Mouse (Mus musculus) layer of hippocampus, adult 9-11 months (tissue): ENCODE measurements at regions not wholly inside any gene's neighbourhood (a gene's known extent, or its start where the extent isn't known, plus 50 kb on each side); places are given as distances from the start of the nearest gene placed in this dataset.

ENCODE experiments used
- DNase-seq: peaks from one replicate; pipeline ENCODE4 v3.0.0; 2022

DNA sequence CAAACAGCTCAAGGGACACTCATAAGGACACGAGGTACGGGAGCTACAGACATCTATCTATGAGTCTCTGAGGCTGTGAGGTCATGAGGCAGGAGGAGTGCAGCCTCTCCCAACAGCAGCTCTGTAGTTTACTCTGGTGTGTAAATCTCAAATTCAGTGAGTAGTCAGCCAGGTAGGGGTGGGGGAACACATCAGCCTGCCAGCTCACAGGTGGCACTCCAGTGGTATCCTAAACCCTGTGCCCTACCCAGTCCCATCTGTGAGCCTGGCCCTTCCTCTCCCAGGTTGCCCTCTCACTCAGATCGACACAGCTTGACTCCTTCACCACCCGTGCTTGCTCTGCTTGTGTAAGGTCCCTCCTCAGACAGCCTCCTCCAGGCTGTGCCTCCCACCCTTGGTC is 202.2 kb downstream of the Sipa1l2 start:
- DNase-seq, result no peak

DNA sequence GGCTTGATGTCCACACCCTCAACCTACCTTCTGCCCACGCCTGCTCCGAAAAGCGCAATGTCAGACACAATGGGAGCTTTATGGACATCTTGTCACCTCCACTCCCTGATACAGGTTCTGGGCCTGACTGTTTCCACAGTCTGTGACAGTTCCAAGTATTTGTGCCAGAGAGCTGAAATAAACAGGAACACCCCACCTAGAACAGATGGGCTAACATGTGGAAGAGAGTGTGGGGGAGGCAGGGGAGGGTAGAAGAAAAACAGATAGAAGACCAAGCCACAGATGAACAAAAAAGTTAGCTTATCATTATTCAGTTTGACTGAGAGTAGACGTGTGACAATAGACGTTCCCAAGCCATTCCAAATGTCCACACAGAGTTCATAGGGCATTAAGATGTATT is 204.6 kb downstream of the Sipa1l2 start:
- DNase-seq, result peak; percentile 84

- DNase-seq, result no peak
Observed at GRCm38 (mm10) chr8:125359456-125359855, 210.2 kb downstream of the Sipa1l2 start.

DNA sequence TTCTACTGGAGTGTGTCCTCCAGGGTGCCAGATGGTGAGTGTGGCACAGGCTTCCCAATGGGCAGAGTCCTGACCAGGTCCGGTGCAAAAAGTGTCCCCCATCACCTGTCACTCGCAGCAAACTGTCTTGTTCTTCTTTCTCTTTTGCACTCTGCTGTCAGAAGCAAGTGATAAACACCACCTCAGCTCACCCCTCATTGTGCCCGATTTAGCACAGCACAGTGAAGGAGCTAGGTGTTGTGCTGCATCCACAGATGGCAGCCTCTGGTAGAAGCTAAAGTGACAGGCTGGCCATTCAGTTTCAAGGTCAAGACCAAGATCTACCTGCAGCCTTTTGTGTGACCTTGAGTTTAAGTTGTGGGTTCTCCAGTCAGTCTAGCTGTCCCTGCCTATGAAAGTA is 211.8 kb downstream of the Sipa1l2 start:
- DNase-seq, result no peak

DNA sequence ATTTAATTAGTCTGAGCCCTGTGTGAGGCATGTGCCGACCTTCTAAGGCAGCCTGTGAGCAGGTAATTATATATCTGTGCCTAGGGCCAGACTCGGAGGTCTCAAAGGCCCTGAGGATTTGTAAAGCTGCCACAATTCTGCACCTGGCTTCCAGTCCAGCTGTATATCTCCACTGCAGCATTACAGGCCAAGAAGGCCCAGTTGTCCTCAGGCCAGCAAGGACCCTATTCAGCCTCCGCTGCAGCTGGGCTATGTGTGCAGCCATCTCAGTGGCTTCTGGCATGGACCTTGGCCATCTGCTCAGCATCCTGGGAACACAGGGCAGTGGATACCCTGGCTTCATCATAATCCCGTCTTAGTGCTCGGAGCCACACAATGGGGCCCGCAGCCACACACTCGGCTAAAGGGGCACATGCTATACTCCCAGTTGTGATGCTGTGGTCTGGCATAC is 214.5 kb downstream of the Sipa1l2 start:
- no peak for DNase-seq

DNA sequence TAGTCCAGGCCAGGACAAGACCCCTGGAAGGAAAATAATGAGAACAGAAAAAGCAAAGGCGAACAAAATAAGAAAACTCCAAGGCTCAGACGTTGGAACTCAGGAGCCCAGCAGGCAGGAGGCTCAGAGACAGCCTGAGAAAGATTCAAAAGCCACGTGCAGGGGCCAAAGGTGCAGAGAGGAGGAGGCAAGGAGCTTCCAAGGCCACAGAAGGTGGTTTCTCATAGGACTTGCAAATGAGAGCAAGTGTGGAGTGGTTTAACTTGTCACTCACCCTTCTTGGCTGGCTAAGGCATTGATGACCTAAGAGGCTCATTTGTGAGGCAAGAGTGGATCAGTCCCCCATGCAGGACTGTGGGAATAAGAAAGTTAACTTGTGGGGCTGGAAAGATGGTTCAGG is 217.3 kb downstream of the Sipa1l2 start:
- DNase-seq, result no peak

DNA sequence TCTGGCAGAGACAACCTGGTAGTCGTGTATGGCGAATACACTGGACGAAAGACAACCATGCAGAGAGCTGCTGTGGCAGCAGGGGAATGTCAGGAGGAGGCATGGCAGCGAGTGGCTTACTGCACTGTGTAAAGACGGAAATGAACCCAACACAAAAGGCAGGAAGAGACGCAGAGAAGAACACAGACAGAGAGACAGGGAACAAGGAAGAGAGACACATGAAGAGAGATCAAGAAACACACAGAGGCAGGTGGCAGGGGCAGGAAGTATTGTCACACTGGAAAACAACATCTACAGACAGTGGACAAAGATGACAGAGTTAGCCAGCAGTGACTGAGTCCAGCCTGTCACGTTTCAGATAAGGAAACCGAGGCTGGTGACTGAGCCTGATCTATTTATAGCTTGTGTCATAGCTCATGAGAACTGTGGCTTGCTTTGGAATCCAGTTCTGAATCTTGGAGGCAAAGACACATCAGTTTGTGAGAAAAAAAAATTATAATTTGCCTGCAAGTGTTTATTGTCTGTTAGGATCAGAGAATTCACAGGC is 218.0 kb downstream of the Sipa1l2 start:
- DNase-seq, result no peak

DNA sequence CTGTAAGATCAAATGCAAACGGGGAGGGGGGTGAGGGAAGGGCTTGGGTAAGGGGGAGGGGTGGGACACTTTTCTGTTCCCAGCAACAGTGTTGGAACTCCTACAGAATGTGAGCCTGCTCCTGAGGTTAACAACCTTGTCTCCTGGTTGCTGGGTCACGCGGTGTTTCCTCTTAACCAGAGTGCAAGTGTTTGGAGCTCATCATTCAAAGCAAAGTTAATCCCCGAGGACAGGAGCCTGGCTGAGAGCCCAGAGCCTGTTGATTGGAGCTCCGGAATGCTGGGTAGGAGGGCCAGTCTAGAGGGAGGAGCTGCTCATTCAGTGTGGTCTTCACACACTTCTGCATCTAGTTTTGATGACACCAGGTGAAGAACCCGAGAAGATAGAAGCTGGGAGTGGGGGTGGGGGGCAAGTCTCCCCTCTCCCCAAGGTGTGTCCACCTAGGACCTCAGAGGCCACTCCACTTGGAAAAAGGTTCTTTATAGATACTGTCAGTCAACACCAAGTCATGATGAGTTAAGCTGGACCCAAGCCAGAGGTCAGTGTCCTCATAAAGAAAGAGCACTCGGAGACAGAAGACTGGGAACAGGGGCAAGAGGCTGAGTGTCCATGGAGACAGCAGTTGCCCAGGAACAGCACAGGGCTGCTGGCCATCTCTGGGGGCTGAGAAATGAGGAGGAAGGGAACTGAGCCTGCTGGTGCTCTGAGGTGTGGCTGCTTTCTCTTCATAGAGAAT is 220.2 kb downstream of the Sipa1l2 start:
- DNase-seq, result no peak

GRCm38 (mm10) chr8:125346182-125346581 is 223.4 kb downstream of the Sipa1l2 start:
- no peak for DNase-seq

DNA sequence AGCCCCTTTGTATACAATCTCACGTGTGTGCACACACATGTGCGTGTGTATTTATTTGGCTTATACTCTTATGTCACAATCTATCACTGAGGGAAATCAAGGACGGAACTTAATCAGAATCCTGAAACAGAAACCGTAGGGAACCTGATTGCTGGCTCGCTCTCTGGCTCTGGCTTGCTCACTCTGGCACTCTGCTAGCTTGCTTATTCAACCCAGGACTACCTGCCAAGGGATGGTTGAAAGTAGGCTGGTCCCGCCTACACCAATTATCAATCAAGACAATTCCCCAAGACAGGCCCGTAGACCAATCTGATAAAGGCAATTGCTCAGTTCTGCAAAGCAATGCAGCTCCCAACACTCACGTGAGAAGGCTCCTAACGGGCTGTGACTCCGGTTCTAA is 224.0 kb downstream of the Sipa1l2 start:
- DNase-seq, result peak; percentile 55

GRCm38 (mm10) chr8:125343867-125344266 is 225.7 kb downstream of the Sipa1l2 start:
- DNase-seq, result peak; percentile 34

DNA sequence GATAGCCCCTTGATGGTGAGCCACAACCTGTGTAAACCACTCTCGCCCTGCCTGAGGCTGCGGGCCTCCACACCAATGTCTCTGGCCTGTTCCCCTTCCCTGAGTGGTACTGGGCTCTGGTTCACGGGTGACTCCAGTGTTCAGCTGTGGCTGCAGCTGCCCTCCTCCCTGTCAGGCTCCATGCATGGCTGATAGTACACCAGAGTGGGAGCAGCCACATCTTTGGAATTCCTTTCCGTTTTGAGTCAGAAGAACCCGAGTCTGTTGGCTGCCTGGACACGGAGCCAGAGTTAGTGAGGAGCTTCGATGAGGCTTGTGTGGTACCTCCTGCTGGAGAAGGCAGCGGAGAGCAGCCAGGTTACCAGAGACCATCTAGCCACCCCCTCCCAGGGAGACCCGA is 227.1 kb downstream of the Sipa1l2 start:
- DNase-seq, result no peak

GRCm38 (mm10) chr8:125341606-125342005 is 228.0 kb downstream of the Sipa1l2 start:
- no peak for DNase-seq

- no peak for DNase-seq
Observed at GRCm38 (mm10) chr8:125338222-125338621, 231.4 kb downstream of the Sipa1l2 start.

- DNase-seq, result no peak
Observed at GRCm38 (mm10) chr8:125337444-125338077, 232.0 kb downstream of the Sipa1l2 start.

- no peak for DNase-seq
Observed at GRCm38 (mm10) chr8:125336799-125337198, 232.8 kb downstream of the Sipa1l2 start.

DNA sequence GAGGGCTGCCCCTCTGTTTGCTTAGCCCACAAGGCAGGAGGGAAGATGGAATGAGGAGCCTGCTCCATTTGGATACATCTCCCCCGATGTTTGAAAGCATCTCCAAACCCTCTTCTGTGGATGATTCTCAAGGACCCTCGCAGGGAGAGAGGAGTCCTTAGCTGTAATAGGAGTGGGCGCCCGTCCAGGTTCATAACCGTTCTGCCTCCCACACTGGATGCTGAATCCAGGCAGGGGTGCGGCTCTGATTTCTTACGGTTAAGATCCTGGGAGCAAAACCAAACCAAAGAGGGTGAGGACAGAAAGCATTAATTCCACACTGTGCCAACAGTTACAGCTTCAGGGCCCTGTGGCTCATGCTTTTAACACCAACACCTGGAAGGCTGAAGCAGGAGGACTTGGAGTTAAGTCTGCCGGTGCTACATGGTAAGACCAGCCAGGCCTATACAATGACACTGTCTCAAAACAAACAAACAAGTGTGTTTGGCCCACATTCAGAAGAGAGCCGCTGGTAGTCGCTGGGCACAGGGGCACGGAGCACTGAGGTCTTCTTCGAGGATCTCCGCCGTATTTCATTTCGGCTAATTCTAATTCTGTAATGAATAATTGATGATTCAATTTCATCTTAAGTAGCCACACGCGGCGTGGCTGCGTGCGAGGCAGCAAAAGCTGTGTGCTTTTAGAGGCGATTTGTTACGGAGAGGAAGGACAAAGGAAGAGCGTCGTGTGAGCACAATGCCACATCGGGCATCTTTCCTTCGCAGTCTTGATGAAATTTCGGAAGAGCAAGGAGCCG is 233.8 kb downstream of the Sipa1l2 start:
- no peak for DNase-seq

DNA sequence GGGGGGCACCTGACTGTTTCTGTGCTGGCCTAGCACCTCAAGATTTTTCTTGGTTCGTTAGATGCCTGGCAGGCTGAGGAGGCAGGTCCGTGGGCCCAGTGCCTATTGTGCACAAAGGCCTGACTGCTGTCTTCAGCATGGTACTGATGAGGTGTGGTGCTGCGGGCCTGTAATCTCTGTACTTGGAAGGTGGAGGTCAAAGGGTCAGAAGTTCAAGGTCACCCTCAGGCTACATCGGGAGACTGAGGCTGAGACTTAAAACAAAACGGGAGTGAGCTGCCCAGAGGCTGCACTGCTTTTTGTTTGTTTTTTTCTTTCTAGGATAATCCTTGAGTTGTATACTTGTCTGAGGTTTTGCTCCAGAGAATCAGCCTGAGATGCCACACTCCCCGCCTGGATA is 234.4 kb downstream of the Sipa1l2 start:
- no peak for DNase-seq

GRCm38 (mm10) chr8:125330638-125331037 is 239.0 kb downstream of the Sipa1l2 start:
- no peak for DNase-seq

DNA sequence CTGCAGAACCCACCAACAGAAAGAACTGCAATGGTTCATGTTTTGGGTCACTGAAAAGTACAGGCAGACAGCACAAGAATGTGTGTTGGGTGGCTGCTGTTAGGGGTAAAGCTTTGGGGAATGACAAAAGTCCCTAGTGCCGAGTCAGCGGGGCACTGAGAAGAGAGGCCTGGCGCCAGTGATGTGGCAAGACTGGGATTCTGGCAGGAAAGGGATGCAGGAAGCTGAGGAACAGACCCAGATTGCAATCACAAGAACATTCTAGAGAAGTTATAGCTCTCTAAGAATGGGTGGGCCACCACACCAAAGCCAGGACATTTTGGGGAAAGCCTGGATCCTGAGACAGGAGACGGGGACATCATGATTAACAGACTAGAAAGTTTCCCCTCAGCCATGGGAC is 241.0 kb downstream of the Sipa1l2 start:
- no peak for DNase-seq

DNA sequence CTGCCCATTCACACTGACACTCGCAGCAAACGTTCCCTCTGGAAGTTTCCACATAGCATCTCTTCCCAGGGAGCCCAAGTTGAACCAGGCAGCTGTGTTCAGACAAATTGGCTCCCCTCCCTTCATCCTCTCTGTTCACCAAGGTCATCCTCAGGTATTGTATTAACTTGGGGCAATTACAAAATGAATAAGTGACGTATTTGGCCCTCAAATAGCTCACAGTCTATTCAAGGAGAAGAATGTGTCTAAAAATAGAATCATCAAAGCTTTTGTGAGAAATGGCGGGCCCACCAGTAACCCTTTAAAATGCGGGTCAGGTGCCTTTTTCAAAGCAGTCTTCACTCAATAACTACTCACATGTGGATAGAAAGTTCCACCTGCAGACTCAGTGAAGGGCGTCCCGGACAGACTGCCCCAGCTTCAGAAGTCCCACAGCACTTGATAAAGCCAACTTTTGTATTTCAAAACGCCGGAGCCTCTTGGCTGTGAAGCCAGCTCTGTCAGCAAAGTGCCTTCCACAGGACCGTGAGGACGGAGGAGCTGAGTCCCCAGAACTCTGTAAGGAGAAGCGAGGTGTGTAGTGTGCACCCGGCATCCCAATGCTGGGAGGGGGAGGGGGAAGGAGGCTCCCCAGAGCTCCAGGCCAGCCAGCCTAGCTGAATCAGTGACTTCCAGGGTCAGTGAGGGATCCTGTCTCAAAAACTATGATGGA is 241.9 kb downstream of the Sipa1l2 start:
- DNase-seq, result no peak

- DNase-seq, result no peak
Observed at GRCm38 (mm10) chr8:125327006-125327405, 242.6 kb downstream of the Sipa1l2 start.

GRCm38 (mm10) chr8:125325736-125326135 is 243.9 kb downstream of the Sipa1l2 start:
- DNase-seq, result no peak
